Mouse (Mus musculus): ENCODE results near the gene Ret.
A peak's percentile ranks its signal among the peaks of the same experiment; 100 is the strongest.

Ret gene

DNA sequence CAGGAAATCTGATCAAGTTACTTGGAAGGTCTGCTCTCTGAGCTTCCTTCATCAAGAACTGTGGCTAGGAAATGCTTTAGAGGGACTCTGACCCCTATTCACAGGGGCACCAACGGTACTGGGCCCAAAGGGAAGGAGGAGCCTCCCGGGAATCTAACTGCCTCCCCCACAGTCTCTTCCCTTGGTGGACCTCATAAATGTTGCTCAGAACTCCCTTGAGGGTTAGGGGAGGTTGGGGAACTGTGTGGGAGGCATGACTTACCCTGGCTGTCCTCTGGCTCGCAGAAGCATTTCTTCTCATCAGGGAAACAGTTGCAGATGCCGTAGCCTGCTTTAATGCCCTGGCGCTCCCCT, 23.6 kb downstream of the Ret start:
- ATAC-seq (ENCODE audit: low TSS enrichment): no peak

DNA sequence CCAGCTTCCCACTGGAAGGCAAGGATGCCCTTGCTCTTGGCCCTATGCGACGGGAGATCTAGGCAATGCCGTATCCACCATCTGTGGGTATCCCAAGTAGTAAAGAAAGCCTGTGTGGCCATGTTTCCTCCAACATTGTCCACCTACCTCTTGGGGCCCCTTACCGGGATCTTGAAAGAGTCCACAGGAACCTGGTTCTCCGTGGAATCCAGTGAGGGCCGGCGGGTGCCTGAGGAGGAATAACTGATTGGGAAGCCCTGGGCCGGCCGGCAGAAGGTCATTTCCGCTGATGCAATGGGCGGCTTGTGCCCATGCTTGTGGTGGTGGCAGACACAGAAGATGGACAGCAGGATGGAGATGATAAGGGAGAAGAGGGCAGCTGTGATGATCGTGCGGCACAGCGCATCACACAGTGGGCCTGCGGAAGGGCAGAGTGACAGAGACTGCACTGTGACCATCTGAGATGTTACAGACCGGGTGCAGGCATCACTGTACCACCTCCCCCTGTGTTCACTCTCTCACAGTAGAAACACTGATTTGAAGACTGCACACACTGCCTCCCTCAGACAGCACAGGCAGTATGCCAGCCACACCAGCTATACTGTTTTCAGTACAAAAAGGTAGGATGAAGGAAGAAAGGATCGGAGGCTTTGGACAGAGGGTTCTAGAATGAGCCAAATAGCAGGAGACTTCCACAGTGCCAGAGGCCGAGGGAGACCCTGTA, 24.1 kb downstream of the Ret start:
- ATAC-seq (ENCODE audit: low TSS enrichment): no peak; the same call in 1 of the 2 replicates

- no peak for ATAC-seq (ENCODE audit: low TSS enrichment)
Measured at GRCm38 (mm10) chr6:118171386-118171785, 26.1 kb downstream of the Ret start.

- ATAC-seq (ENCODE audit: low TSS enrichment): no peak
Measured at GRCm38 (mm10) chr6:118168106-118168505, 29.4 kb downstream of the Ret start.

DNA sequence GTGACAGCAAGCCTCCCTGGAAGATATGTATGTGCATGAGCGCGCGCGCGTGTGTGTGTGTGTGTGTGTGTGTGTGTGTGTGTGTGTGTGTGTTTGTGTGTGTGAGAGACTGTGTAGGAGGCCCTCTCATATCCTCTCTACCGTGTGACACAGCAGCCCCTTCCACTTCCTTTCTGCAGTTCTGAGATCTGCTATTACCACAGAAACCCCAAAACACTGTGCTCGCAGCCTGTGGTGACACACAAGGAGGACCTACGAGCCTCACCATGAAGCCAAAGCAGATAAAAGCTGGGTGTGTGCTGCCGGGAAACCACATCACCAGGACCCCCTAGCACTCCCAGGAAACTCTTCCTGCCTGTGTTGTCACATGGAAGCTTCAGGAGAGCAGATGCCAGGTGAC, 30.5 kb downstream of the Ret start:
- ATAC-seq (ENCODE audit: low TSS enrichment): no peak

DNA sequence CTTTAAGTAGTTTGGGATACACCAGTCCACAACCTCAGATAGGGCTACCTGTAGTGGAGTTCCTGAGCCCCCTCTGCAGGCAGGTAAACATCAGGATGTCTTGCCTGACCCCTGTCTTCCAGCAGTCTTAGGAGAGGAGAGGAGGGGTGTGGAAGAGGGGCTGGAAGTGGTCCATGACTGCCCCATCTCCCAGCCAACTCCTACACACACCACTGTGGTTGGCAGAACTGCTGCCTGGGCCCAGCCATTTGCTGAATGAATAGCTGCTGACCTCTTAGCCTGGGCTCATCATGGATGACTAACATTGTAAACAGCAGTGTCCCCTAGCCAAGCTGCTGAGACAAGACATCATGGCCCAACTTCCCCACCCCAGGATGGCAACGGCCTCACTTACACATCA, 32.0 kb downstream of the Ret start:
- no peak for ATAC-seq (ENCODE audit: low TSS enrichment)

GRCm38 (mm10) chr6:118164691-118165090, 32.8 kb downstream of the Ret start:
- ATAC-seq (ENCODE audit: low TSS enrichment): no peak

DNA sequence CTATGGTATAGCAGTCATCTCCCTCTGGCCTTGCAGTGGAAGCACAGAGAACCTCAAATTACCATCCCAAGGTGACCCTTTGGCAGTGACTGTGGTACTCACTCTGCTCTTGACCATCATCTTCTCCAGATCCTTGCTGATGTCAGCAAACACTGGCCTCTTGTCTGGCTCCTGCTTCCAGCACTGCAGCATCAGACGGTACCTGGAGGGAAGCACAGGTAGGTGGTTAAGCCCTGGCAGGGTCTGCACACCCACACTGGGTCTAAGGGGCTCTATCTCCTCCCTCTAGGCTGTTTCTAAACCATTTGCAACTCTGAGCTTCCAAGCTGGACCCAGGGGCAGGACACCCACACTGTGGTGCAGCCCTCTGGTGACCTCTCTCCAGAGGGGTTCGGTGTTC, 34.4 kb downstream of the Ret start:
- no peak for ATAC-seq (ENCODE audit: low TSS enrichment)

DNA sequence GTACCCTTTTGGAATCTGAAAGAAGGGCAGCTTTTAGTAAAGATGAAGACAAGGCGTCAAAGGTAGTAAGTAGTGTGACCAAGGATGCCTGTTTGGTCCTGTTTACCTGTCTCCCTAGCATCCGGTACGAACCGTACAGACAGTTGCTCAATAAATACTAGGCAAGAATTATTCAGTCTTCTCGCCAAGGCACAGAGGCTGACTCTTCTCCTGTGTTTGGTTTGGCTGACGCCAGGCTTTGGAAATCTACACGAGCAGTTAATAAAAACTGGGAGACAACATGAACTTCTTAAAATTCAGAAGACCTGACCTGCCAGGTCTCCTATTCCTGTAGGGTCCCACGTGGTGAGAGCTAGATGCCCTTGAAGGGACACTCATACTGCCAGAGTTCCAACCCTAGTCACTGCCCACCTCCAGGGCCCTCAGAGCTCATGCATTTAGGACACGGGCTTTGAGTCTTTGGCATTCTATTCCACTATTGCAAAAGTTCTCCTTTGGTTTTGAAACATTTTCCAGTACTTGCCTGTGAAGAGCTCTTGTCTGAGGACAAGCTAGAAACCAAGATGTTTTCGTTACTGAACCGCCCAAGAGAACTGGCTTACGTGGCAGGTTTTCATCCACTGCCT, 34.9 kb downstream of the Ret start:
- ATAC-seq (ENCODE audit: low TSS enrichment): no peak

GRCm38 (mm10) chr6:118153091-118153490, 44.4 kb downstream of the Ret start:
- ATAC-seq (ENCODE audit: low TSS enrichment): no peak

DNA sequence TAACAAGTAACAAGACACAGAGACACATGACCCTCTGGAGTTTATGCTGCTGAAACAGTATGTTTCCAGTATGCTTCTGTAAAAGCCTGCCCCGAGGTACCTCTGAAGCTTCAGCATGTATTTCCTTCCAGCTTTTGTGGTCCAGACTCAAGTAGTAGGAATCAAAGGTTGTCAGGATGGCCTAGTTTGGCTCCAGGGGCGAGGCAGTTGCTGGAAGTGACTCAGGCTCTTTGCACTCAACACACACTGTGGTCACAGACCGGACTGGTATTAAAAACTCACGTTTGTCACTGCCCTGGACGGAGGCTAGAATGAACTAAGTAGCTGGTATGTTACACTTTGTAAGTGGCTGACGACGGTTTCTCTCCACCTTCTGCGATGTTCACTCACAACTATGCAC, 46.5 kb downstream of the Ret start:
- no peak for ATAC-seq (ENCODE audit: low TSS enrichment)

DNA sequence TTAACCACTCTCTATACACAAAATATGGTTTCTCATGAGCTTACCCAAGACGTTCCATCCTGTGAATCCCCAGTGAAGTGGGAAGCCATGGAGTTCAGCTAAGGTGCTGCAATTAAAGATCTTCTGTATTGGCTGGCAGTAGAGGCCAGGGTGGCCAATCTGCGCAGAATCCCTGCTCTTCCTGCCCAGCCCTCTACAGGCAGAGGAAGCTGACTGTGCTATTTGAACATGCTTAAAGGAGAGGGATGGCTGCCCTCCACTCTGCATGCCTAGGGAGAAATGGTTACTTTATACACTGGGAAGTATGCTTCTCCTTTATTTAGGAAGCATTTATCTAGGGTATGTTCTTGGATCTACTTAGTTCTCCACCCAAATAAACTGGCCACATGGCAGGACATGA, 47.0 kb downstream of the Ret start:
- ATAC-seq (ENCODE audit: low TSS enrichment): no peak

GRCm38 (mm10) chr6:118150128-118150527, 47.4 kb downstream of the Ret start:
- ATAC-seq (ENCODE audit: low TSS enrichment): no peak

GRCm38 (mm10) chr6:118140961-118141360, 56.6 kb downstream of the Ret start:
- no peak for ATAC-seq (ENCODE audit: low TSS enrichment)

DNA sequence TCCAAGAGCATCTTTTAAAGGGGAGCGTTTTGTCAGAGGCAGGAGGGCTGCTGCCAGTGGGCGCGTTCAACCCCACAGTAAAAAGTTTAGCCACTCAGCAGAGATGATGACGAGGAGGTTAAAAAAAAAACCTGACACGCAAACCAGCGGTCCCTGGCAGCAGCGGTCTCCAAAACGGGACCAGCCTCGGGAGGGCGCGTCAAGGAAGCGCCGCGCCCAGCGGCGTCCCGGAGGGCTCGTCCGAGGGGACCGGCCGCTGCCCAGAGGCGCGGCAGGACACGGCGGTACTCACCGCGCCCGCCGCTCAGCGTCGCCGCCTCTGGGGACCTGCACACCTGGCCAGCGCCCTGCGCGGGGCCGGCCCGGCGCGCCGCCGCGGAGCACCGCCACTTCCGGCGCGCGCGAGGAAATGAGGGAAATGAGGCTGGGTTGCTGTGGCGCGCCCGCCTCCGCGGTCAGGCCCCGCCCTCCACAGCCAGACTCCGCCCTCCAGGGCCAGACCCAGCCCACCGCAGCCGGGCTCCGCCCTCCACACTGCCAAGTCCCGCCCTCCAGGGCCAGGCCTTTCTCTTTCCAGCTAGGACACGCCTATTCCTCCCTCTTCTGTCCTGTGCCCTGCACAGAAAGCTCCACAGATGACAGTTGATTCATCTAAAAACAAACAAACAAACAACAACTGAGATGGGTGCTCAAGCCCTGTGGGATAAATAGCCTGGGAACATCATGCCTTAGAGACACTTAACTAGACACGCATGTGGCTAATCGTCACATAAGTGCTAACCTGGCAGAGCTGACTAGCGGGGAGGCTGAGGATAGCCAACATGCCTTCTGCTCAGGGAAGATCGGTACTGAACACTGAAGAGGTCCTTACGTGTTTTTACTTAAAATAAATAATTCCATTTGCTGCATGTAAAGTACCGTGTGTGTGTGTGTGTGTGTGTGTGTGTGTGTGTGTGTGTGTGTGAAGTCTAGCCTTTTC, 58.5 kb downstream of the Ret start, which contains the start of gene Csgalnact2:
Gene Csgalnact2 (minus strand): TSS at position 410 of the 979 bp plus-strand sequence.
- peak; percentile 98 for ATAC-seq (ENCODE audit: low TSS enrichment)

GRCm38 (mm10) chr6:118137148-118137547, 60.4 kb downstream of the Ret start:
- ATAC-seq (ENCODE audit: low TSS enrichment): no peak

DNA sequence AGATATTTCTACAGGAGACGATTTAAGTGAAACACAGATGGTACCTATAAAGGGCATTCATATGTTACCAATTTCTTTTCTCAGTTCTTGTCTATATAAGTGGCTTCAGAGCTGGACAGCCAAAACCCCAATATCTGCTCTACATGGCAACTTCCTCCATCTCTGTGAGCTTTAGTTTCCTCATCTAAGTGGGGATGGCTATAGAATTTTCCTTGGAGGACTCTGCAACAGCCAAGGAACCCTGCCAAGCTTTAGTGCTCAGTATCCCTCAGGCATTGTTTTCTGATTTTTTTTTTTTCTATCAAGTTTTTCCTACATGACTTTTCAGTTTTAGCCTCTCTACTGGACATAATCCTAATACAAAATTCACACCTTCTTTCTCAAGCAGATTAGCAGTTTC, 63.1 kb downstream of the Ret start:
- no peak for ATAC-seq (ENCODE audit: low TSS enrichment)

DNA sequence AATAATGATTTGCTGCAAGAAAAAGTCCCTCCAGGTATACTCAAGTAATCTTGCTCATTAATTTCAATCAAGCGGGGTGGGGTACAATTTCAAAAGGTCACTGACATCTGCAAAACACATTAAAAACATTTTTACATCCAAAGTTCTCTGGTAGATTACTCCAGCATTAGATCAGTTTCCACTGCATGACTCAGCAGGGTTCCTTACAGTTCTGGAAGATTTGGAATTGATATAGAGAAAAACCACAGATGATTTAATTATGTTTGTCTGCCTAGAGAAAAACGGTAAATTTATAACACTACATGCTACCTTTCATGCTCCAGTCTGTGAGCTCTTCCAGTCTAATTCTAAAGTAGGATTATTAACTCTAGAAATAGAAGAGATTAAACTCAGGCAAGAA, 67.5 kb downstream of the Ret start:
- ATAC-seq (ENCODE audit: low TSS enrichment): no peak

GRCm38 (mm10) chr6:118127827-118128487, 69.6 kb downstream of the Ret start:
- ATAC-seq (ENCODE audit: low TSS enrichment): no peak

DNA sequence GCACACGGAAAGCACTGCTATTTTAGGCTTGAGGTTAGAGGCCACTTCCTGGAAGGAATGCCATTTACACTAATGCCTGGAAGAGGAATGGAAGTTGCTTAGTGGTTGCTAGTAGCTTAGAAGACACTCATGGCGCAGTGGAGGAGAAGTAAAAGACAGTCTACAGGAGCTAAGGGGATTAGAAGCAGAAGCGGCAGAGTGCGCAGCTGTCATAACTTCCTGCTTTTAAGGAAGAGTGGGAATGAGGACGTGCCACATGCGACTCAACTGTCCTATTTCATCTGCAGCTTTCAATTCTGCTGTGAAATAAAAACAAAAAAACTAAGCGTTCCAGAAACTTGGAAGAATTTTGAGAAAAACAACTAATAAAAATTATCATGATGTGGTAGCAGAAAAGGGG, 70.3 kb downstream of the Ret start:
- ATAC-seq (ENCODE audit: low TSS enrichment): no peak

GRCm38 (mm10) chr6:118126577-118126976, 70.9 kb downstream of the Ret start:
- no peak for ATAC-seq (ENCODE audit: low TSS enrichment)

DNA sequence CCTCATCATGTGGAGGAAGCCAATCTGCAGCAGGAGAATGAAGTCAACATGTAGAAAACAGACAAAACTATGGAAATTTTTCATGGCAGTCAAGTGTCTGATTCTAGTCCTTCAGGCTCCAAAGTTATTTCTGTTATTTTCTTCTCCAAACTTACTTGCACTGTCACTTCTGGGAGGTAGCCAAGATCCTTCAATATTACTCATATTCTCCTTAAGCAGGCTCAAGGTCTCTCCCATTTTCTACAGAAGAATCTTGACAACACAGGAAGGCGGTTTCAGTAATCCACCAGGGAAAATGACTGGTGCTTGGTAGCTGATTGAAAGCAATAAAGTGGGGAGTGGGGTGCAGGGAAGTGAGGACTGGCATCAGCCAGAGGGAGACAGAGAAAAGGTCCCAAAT, 74.8 kb downstream of the Ret start:
- no peak for ATAC-seq (ENCODE audit: low TSS enrichment)
